Mouse (Mus musculus) Muller cell, postnatal 12 days (primary cell): ENCODE results near the gene Ftsj3.
"Not testable (repeated sequence)": the region's sequence is repeated elsewhere in the genome, so short reads cannot be mapped to it uniquely, and the experiment has no call there.

Experiments
- DNase-seq: peaks from one replicate; pipeline ENCODE4 v3.0.0-alpha.2; 2015; ENCODE audit errors: inconsistent ontology term

Ftsj3 gene

GRCm38 (mm10) chr11:106201337-106202122 is 54.3 kb downstream of the Ftsj3 start:
- no peak for DNase-seq

DNA sequence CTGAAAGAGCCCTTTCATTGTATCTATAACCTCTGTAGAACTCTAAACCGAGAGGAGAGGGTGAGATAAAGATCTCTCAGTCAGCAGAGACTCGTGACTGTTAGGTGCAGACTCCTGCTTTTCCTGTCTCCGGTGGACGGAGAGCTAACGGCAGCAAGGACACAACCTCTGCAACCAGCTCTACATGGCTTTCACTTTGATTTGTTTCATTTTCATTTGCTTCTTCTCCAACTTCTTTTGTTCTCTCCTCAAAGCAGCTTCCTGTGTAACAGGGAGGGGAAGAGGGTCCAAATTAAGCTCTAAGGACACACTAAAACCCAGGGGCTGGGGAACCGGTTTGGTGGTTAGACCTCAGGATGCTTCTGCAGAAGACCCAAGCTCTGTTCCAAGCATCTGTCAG is 55.1 kb downstream of the Ftsj3 start:
- DNase-seq = no peak

DNA sequence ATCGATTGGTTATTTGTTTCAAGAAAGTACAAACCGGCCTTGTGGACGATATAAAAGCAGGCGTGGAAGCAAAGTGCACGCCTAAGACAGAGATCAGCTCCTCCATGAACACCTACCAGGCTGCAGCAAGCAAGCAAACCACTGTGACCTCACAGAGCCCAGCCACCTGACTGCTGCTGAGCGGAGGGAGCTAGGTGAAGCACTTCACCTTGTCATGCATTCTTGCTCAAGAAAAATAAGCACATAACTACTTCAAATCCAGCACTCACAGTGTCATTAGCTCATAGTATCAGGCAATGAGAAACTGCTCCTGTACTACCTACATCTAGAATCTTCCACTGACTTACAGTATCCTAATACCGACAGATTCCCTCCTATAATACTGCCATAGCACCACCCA is 55.9 kb downstream of the Ftsj3 start:
- DNase-seq = not testable (repeated sequence)
